Comparison of ENCODE assay signal across 9 mouse cellular contexts in the genomic region with DNA sequence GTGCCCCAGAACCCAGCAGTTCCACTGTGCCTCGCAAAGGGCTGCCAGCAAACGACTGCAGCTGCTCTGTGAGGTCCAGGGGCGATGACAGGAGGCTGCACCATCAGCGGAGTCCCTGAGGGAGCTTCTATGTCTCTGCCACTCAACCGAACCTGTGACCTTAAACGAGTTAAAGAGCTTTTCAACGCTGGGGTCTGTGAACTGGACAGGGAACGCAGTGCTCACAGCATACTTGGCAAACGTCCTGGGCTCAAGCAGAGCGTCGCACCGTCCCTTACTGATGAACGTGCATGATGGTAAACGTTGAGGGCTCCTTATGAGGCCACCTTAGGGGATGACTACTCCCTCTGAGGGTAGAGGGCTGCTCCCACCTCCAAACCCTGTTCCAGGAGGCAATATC. TPM values are rescaled to one million over a fixed set of nuclear protein-coding genes. Genes with fewer than 3 reads are reported as not detected.
DNase-seq lines count a peak whose midpoint lies in the region; ATAC-seq and TF ChIP-seq lines count a peak whose summit lies in the region.
"Had no signal": no experiment of that assay in that cellular context is flagged by ENCODE, and none has a peak within 500 bp of the region (broad histone marks: within the 10 kb centered on the region; RNA-seq: fewer than 3 reads in every experiment).

No protein-coding gene starts in this region.

- H3K4me3 ChIP-seq in heart, embryonic 15.5 days: peak overlapping the region; percentile 65
- H3K4me3 ChIP-seq in bone marrow macrophage, adult 2 months (ENCODE audit: insufficient read depth, low read length): peak overlapping the region; percentile 54
- peak overlapping the region; percentile 72 for H3K4me3 ChIP-seq in hindbrain, embryonic 11.5 days (ENCODE audit: low read depth, low read length)
- peak overlapping the region; percentile 77 for H3K4me3 ChIP-seq in midbrain, embryonic 11.5 days (ENCODE audit: low read depth, low read length)

- no peak for DNase-seq in heart, postnatal 10 days
- DNase-seq in hindbrain, embryonic 11.5 days (ENCODE audit: low spot score): no peak
- no peak for DNase-seq in midbrain, embryonic 11.5 days (ENCODE audit: low spot score, missing footprints)
- DNase-seq in layer of hippocampus, postnatal 14 days (ENCODE audit: low spot score in 2 of 2): no peak
- no peak for DNase-seq in B cell, adult 2 months
- DNase-seq in adrenal gland, adult (ENCODE audit: inconsistent age in 2 of 2, low spot score in 1 of 2): no peak

- H3K27me3 ChIP-seq in heart, embryonic 15.5 days: no peaks in the 10 kb centered on the region
- no peaks in the 10 kb centered on the region; the same call in 1 of the 2 replicates for H3K27me3 ChIP-seq in hindbrain, embryonic 11.5 days (ENCODE audit: control insufficient read depth, insufficient read depth, low read length)
- H3K27me3 ChIP-seq in midbrain, embryonic 11.5 days (ENCODE audit: control insufficient read depth, insufficient read depth, low read length): no peaks in the 10 kb centered on the region; the same call in 1 of the 2 replicates
- H3K27me3 ChIP-seq: Patski had no signal

- H3K27ac ChIP-seq in heart, embryonic 15.5 days: peak overlapping the region; percentile 95
- no peak overlapping the region for H3K27ac ChIP-seq in bone marrow macrophage, adult 2 months (ENCODE audit: insufficient read depth, low read depth, low read length)
- peak overlapping the region; percentile 80; the same call in 1 of the 2 replicates for H3K27ac ChIP-seq in hindbrain, embryonic 11.5 days (ENCODE audit: low read depth, low read length)
- H3K27ac ChIP-seq in midbrain, embryonic 11.5 days (ENCODE audit: low read depth, low read length): no peak overlapping the region

- H3K4me1 ChIP-seq in heart, embryonic 15.5 days (replicated peaks): peaks cover 27% of the 10 kb centered on the region
- H3K4me1 ChIP-seq in bone marrow macrophage, adult 2 months (ENCODE audit: control insufficient read depth, insufficient read depth, low read length): peaks cover 34% of the 10 kb centered on the region
- peaks cover 11% of the 10 kb centered on the region for H3K4me1 ChIP-seq in hindbrain, embryonic 11.5 days (replicated peaks; ENCODE audit: control insufficient read depth, insufficient read depth, low read length)
- H3K4me1 ChIP-seq in midbrain, embryonic 11.5 days (ENCODE audit: control insufficient read depth, insufficient read depth, low read length): peaks cover 40% of the 10 kb centered on the region

- intact Hi-C loops in heart, postnatal 10 days (cut with DNase I): loop anchor here (2.0 to 5.0 kb wide), 2 partner anchors 16 to 231 kb away; no protein-coding TSS in a partner anchor

- H3K4me2 ChIP-seq in heart, embryonic 15.5 days: peak overlapping the region; percentile 83
- H3K4me2 ChIP-seq in hindbrain, embryonic 11.5 days (replicated peaks; ENCODE audit: low read depth, low read length): peak overlapping the region; percentile 80
- peak overlapping the region; percentile 85 for H3K4me2 ChIP-seq in midbrain, embryonic 11.5 days

- H3K9me3 ChIP-seq in heart, embryonic 15.5 days (replicated peaks): no peaks in the 10 kb centered on the region
- H3K9me3 ChIP-seq in hindbrain, embryonic 11.5 days (ENCODE audit: control insufficient read depth, low read length): no peaks in the 10 kb centered on the region
- no peaks in the 10 kb centered on the region for H3K9me3 ChIP-seq in midbrain, embryonic 11.5 days (ENCODE audit: control insufficient read depth, low read length)

- no peak for TF ChIP-seq POLR2A in bone marrow macrophage, adult 2 months (IDR thresholded peaks at IDR 0.05; ENCODE audit: borderline replicate concordance, low read depth, low read length)

- no peak for TF ChIP-seq CTCF in bone marrow macrophage, adult 2 months (IDR thresholded peaks at IDR 0.05; ENCODE audit: low read depth, low read length)

- peaks cover 2% of the 10 kb centered on the region; the same call in 1 of the 2 replicates for H3K36me3 ChIP-seq in heart, embryonic 15.5 days
- no peaks in the 10 kb centered on the region for H3K36me3 ChIP-seq in hindbrain, embryonic 11.5 days (ENCODE audit: control insufficient read depth, insufficient read depth, low read length)
- H3K36me3 ChIP-seq in midbrain, embryonic 11.5 days (ENCODE audit: control insufficient read depth, insufficient read depth, low read length): no peaks in the 10 kb centered on the region

- H3K9ac ChIP-seq in heart, embryonic 15.5 days: peak overlapping the region; percentile 58
- peak overlapping the region; percentile 89; the same call in 1 of the 2 replicates for H3K9ac ChIP-seq in hindbrain, embryonic 11.5 days (ENCODE audit: low read depth, low read length)
- H3K9ac ChIP-seq in midbrain, embryonic 11.5 days (ENCODE audit: low read length): peak overlapping the region; percentile 90

- 1% methylated on average over 14 of the region's 14 CpGs for WGBS in heart, embryonic 15.5 days
- WGBS in hindbrain, embryonic 11.5 days: under 1% methylated on average over 14 of the region's 14 CpGs
- 2% methylated on average over 14 of the region's 14 CpGs for WGBS in midbrain, embryonic 11.5 days

- peak; percentile 81 for ATAC-seq in heart, embryonic 15.5 days (replicated peaks; ENCODE audit: insufficient number of reproducible peaks, insufficient read depth, low FRiP score, low read depth)
- ATAC-seq in hindbrain, embryonic 11.5 days (ENCODE audit: low FRiP score): no peak
- ATAC-seq in midbrain, embryonic 11.5 days (ENCODE audit: low FRiP score): no peak

RNA-seq across cellular contexts. Expression of a gene that starts 0.4 kb away (rescaled TPM):
- 49.9 and 61.4 TPM in 2 replicates for polyA plus RNA-seq in heart, embryonic 15.5 days (2015; fragmentation: Nextera tagmentation; extraction: Ambion mirVana)
- 10 to 100 TPM; 12.1 to 14.5 TPM for total RNA-seq in heart, postnatal 10 days (2021)
- 47.1 and 56.5 TPM in 2 replicates for polyA plus RNA-seq in bone marrow macrophage, adult 2 months (2012; ENCODE audit: insufficient read depth, insufficient read length, missing spikeins)
- 102 and 106 TPM in 2 replicates for polyA plus RNA-seq in hindbrain, embryonic 11.5 days (2014; fragmentation: Nextera tagmentation; extraction: Ambion mirVana)
- 122 and 130 TPM in 2 replicates for polyA plus RNA-seq in midbrain, embryonic 11.5 days (2014; fragmentation: Nextera tagmentation; extraction: Ambion mirVana)
- 10 to 100 TPM; 17.3 to 20.8 TPM for total RNA-seq in layer of hippocampus, postnatal 14 days (2021)

RNA-seq across cellular contexts. Expression of a gene that starts 0.7 kb away (rescaled TPM):
- 1.9 and 2.0 TPM in 2 replicates for polyA plus RNA-seq in heart, embryonic 15.5 days (2015; fragmentation: Nextera tagmentation; extraction: Ambion mirVana)
- 1 to 10 TPM; 6.2 to 7.1 TPM for total RNA-seq in heart, postnatal 10 days (2021)
- polyA plus RNA-seq in bone marrow macrophage, adult 2 months (2012; ENCODE audit: insufficient read depth, insufficient read length, missing spikeins): 7.1 and 8.9 TPM in 2 replicates
- polyA plus RNA-seq in hindbrain, embryonic 11.5 days (2014; fragmentation: Nextera tagmentation; extraction: Ambion mirVana): 7.7 and 9.4 TPM in 2 replicates
- polyA plus RNA-seq in midbrain, embryonic 11.5 days (2014; fragmentation: Nextera tagmentation; extraction: Ambion mirVana): 6.3 and 7.1 TPM in 2 replicates
- 10 to 100 TPM; 16.2 to 18.0 TPM for total RNA-seq in layer of hippocampus, postnatal 14 days (2021)

RNA-seq across cellular contexts. Expression of a gene that starts 6.5 kb away (rescaled TPM):
- 7.5 and 10.7 TPM in 2 replicates for polyA plus RNA-seq in heart, embryonic 15.5 days (2015; fragmentation: Nextera tagmentation; extraction: Ambion mirVana)
- total RNA-seq in heart, postnatal 10 days (2021): 10 to 100 TPM; 71.0 to 75.9 TPM
- 88.2 and 88.3 TPM in 2 replicates for polyA plus RNA-seq in bone marrow macrophage, adult 2 months (2012; ENCODE audit: insufficient read depth, insufficient read length, missing spikeins)
- 8.8 and 9.0 TPM in 2 replicates for polyA plus RNA-seq in hindbrain, embryonic 11.5 days (2014; fragmentation: Nextera tagmentation; extraction: Ambion mirVana)
- polyA plus RNA-seq in midbrain, embryonic 11.5 days (2014; fragmentation: Nextera tagmentation; extraction: Ambion mirVana): 8.7 and 9.5 TPM in 2 replicates
- total RNA-seq in layer of hippocampus, postnatal 14 days (2021): 100 to 1,000 TPM; 102 to 109 TPM

RNA-seq across cellular contexts. Expression of a gene that starts 20.5 kb away (rescaled TPM):
- polyA plus RNA-seq in heart, embryonic 15.5 days (2015; fragmentation: Nextera tagmentation; extraction: Ambion mirVana): 35.5 and 40.2 TPM in 2 replicates
- total RNA-seq in heart, postnatal 10 days (2021): 10 to 100 TPM; 39.4 to 44.0 TPM
- polyA plus RNA-seq in bone marrow macrophage, adult 2 months (2012; ENCODE audit: insufficient read depth, insufficient read length, missing spikeins): 28.1 and 29.1 TPM in 2 replicates
- 23.9 and 25.2 TPM in 2 replicates for polyA plus RNA-seq in hindbrain, embryonic 11.5 days (2014; fragmentation: Nextera tagmentation; extraction: Ambion mirVana)
- 26.6 and 29.4 TPM in 2 replicates for polyA plus RNA-seq in midbrain, embryonic 11.5 days (2014; fragmentation: Nextera tagmentation; extraction: Ambion mirVana)
- 10 to 100 TPM; 25.4 to 26.2 TPM for total RNA-seq in layer of hippocampus, postnatal 14 days (2021)

RNA-seq across cellular contexts. Expression of a gene that starts 26.5 kb away (rescaled TPM):
- 59.5 and 71.3 TPM in 2 replicates for polyA plus RNA-seq in heart, embryonic 15.5 days (2015; fragmentation: Nextera tagmentation; extraction: Ambion mirVana)
- total RNA-seq in heart, postnatal 10 days (2021): 10 to 100 TPM; 17.9 to 21.2 TPM
- polyA plus RNA-seq in bone marrow macrophage, adult 2 months (2012; ENCODE audit: insufficient read depth, insufficient read length, missing spikeins): 53.6 and 55.6 TPM in 2 replicates
- polyA plus RNA-seq in hindbrain, embryonic 11.5 days (2014; fragmentation: Nextera tagmentation; extraction: Ambion mirVana): 122 and 123 TPM in 2 replicates
- 112 and 122 TPM in 2 replicates for polyA plus RNA-seq in midbrain, embryonic 11.5 days (2014; fragmentation: Nextera tagmentation; extraction: Ambion mirVana)
- total RNA-seq in layer of hippocampus, postnatal 14 days (2021): 10 to 100 TPM; 64.5 to 64.6 TPM

Comparison
In these comparisons a context has a peak if more than half of its experiments do, and no peak if none do; other contexts are left out.
1. H3K27ac ChIP-seq: peak in heart, embryonic 15.5 days (single experiment) and hindbrain, embryonic 11.5 days (single experiment); none in bone marrow macrophage, adult 2 months (single experiment) and midbrain, embryonic 11.5 days (single experiment).
2. Peak in every context shown above with its lines, with median percentiles within 50 percentile points of each other: H3K4me2 ChIP-seq, H3K4me3 ChIP-seq and H3K9ac ChIP-seq.